Mouse (Mus musculus) neural tube, embryonic 15.5 days (tissue): ENCODE data around the gene Tas1r1. TPM values are rescaled to one million over a fixed set of nuclear protein-coding genes. Genes with fewer than 3 reads are reported as not detected.
A peak's percentile ranks its signal among the peaks of the same experiment; 100 is the strongest.

Experiments
- ATAC-seq: fragments of 200-750 bp; cut with Nextera tagmentation; 2 replicates; pipeline ENCODE4 v1.8.0; 2017; ENCODE audit warnings: mild to moderate bottlenecking, moderate TSS enrichment, moderate library complexity; ENCODE audit not compliant: low FRiP score
- H3K27ac ChIP-seq: fragments of 300-500 bp; sonication (generic); replicated peaks from 2 replicates; pipeline ENCODE4 v1.5.1; 2015; ENCODE audit warnings: mild to moderate bottlenecking, inconsistent platforms
- H3K27me3 ChIP-seq: fragments of 300-500 bp; sonication (generic); replicated peaks from 2 replicates; pipeline ENCODE4 v1.6.1; 2015; ENCODE audit warnings: inconsistent platforms
- H3K36me3 ChIP-seq: fragments of 300-500 bp; sonication (generic); 2 replicates; pipeline ENCODE4 v1.6.1; 2015; ENCODE audit warnings: inconsistent platforms
- H3K4me1 ChIP-seq: fragments of 300-500 bp; sonication (generic); 2 replicates; pipeline ENCODE4 v1.6.1; 2015; ENCODE audit warnings: inconsistent platforms
- H3K4me2 ChIP-seq: fragments of 300-500 bp; sonication (generic); 2 replicates; pipeline ENCODE4 v1.6.1; 2015; ENCODE audit warnings: inconsistent platforms, mild to moderate bottlenecking, moderate library complexity
- H3K4me3 ChIP-seq: fragments of 300-500 bp; sonication (generic); replicated peaks from 2 replicates; pipeline ENCODE4 v1.5.1; 2015; ENCODE audit warnings: mild to moderate bottlenecking, inconsistent platforms
- H3K9ac ChIP-seq: fragments of 300-500 bp; sonication (generic); replicated peaks from 2 replicates; pipeline ENCODE4 v1.6.1; 2015; ENCODE audit warnings: mild to moderate bottlenecking, inconsistent platforms
- H3K9me3 ChIP-seq: fragments of 300-500 bp; sonication (generic); replicated peaks from 2 replicates; pipeline ENCODE4 v1.6.1; 2016; ENCODE audit warnings: inconsistent platforms
- WGBS: fragments of 180-500 bp; shearing (Covaris S2); methylation state at CpG from one replicate; pipeline ENCODE4 v1.1.7; 2015; ENCODE audit warnings: mixed read lengths; 5-methylcytosine and 5-hydroxymethylcytosine counted together
- polyA plus RNA-seq: library from polyadenylated mRNA; unstranded; fragments of >200 nt; fragmentation: Nextera tagmentation; extraction: Ambion mirVana; gene quantifications from 2 replicates; pipeline ENCODE4 v1.2.1, GENCODE M21; 2015

Gene Tas1r1
- polyA plus RNA-seq, 1 experiment from 2014 or later, result 2.2 TPM

DNA sequence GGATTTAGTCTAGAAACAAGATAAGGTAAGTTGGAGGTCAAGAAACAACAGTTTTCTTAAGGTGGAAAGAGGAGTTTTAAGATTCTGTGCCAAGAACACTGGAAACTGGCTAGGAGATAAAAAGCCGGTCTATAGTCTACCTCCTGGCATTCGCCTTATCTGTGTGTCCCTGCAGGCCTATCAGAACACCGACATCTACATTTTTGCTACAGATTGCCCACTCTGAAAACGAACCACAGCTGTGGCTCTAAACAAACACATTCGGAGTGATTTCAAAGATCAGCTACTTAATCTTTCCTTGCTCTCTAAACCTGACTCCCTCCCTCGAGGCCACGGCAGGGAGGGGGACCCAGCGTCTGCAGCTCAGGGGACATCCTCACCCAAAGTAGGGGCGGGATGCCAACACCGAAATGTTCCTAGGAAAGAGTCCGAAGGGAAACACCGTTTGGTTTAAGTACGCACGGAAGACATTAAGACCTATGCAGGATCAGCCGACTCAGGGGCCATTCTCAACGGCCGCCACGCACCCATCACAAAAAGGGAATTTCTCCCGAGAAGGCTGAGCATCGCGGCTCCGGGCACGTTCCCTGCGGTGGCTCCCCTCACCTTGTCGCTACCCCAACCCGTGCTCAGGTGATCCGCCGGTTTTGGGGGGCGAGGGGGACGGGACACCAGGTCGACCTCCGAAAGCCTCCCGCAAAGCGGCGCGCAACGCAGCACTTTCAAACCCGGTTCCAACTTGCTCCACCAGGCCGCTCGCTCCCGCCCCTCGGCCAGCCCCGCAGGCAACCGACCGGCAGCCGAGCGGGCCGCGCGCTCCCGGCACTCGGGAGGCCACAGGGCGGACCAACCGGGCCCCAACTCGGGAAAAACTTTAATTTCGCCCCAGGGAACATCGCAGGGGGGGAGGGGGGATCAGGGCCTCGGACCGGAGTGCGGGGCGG lies 43.9 kb downstream of the Tas1r1 start:
- Histone ChIP-seq H3K4me1 (peaks cover 30% of the 10 kb centered on the region), H3K27ac (peak overlapping the region; percentile 81), H3K9ac (peak overlapping the region; percentile 90), H3K36me3 (peaks cover 32% of the 10 kb centered on the region), H3K4me2 (peak overlapping the region; percentile 90), H3K9me3 (no peaks in the 10 kb centered on the region), H3K4me3 (peak overlapping the region; percentile 98), H3K27me3 (no peaks in the 10 kb centered on the region)
- no peak for ATAC-seq
- WGBS, result 1% methylated on average over 59 of the region's 61 CpGs

DNA sequence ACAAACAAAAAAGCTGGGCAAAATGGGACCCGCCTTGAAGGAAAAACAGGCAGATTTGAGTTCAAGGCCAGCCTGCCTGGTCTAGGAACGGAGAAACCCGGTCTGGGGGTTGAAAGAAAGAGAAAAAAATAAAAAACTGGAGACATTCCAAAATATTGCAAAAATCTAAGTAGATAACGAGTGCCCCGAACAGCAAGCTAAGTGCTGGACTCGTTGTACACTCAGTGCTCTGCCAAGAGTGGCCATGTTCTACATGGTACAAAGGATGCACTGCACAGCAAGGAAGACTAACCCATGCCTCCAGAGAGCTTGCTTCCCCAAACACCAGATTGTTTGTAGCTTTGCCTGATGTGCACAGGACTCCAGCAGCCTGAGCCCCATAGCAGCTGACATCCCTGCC lies 45.3 kb downstream of the Tas1r1 start:
- 91% methylated on average over 6 of the region's 6 CpGs for WGBS

DNA sequence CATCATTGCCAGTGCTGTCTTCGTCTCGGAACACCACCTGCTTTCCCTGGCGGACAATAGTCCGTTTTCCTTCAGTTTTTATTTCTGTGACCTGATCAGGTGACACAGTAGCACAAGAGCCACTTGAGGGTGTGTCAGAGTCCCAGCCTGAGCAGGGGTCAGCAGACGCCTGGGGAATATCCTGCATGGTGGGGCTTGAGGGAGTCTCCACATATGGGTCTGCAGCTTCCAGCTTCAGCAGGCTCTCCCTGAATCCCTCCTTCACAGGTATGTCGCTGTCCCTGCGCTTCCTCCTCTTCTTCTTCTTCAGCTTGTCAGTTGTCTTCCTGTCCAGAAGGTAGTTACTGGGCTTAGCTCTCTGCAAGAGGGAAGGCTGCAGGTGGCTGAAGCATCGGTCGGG lies 46.3 kb downstream of the Tas1r1 start:
- 95% methylated on average over 9 of the region's 9 CpGs for WGBS
- H3K4me2 ChIP-seq, result no peak overlapping the region
- no peak overlapping the region for H3K27ac ChIP-seq
- H3K4me1 ChIP-seq, result peaks cover 37% of the 10 kb centered on the region
- H3K36me3 ChIP-seq, result peaks cover 32% of the 10 kb centered on the region
- H3K4me3 ChIP-seq, result no peak overlapping the region
- no peak for ATAC-seq
- no peaks in the 10 kb centered on the region for H3K27me3 ChIP-seq
- H3K9ac ChIP-seq, result no peak overlapping the region
- no peaks in the 10 kb centered on the region for H3K9me3 ChIP-seq

More for the DNA sequence above, 45.3 kb downstream of the Tas1r1 start:
- no peaks in the 10 kb centered on the region for H3K9me3 ChIP-seq
- peaks cover 32% of the 10 kb centered on the region for H3K36me3 ChIP-seq
- H3K27ac ChIP-seq, result no peak overlapping the region
- H3K4me2 ChIP-seq, result peak overlapping the region; percentile 90; the same call in 1 of the 2 replicates
- no peak overlapping the region for H3K9ac ChIP-seq
- H3K4me3 ChIP-seq, result no peak overlapping the region
- peaks cover 35% of the 10 kb centered on the region for H3K4me1 ChIP-seq
- ATAC-seq, result no peak
- no peaks in the 10 kb centered on the region for H3K27me3 ChIP-seq

DNA sequence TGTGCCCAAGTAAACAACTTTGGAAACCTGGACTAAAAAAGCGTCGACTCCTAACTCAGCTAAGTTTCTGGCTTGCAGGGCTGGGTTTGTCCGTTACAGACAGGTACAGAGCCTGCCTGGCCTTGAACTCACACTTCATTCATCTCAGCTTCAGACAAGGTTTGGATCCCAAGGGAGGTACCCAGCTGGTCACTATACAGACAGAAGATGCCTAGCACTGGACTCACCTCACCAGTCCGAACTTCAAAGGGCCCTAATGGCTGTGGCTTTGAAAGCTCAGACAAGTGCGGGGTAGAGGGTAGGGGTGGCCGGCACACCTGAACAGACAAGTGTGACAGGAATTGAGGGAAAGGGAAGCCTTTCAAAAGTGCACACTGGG lies 49.3 kb downstream of the Tas1r1 start:
- H3K36me3 ChIP-seq, result peaks cover 32% of the 10 kb centered on the region
- peak; percentile 3; the same call in 1 of the 2 replicates for ATAC-seq
- peak overlapping the region; percentile 77 for H3K4me2 ChIP-seq
- peak overlapping the region; percentile 92 for H3K9ac ChIP-seq
- peaks cover 40% of the 10 kb centered on the region for H3K4me1 ChIP-seq
- no peaks in the 10 kb centered on the region for H3K9me3 ChIP-seq
- H3K27ac ChIP-seq, result peak overlapping the region; percentile 87
- H3K4me3 ChIP-seq, result peak overlapping the region; percentile 87
- 33% methylated on average over 6 of the region's 6 CpGs for WGBS
- no peaks in the 10 kb centered on the region for H3K27me3 ChIP-seq

DNA sequence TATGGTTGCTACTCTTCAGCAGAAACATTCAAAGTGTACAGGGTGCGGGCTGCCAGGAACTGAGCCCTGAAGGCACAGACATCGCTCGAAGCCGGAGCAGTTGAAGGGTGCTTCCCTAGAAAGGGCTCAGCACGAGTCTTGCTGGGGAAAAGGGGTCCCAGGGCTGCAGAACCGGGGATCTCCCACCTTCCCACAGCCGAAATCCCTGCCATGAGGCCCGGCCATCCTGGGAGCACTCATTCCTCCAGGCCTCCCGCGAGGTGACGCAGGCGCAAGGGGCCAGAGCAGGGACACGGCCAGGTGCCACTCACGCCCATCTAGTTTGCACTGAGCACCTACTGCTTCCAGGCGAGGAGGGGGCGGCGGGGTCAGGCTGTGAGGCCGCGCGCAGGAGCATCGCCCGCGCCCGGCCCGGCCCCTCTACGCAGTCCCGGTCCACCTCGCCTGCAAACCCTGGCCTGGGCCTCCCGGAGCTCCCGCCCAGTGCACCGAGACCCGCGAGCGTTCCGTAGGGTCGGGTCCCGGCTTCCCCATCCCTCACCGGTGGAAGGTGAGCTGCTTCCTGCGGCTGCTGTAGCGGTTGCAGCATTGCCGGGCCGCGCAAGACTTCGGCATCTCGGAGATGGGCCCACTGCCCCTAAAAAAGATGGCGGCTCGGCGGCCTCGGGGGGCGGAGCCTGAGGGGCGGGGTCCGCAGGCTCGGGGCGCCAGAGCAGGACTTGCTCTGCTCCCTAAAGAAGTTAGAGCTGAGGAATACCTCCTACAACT lies 49.8 kb downstream of the Tas1r1 start, which contains the start of gene Thap3:
TSS of gene Thap3 (minus strand) at position 656 of the 768 bp plus-strand sequence.
- H3K27ac ChIP-seq, result peak within 1 kb of the TSS; percentile 87

DNA sequence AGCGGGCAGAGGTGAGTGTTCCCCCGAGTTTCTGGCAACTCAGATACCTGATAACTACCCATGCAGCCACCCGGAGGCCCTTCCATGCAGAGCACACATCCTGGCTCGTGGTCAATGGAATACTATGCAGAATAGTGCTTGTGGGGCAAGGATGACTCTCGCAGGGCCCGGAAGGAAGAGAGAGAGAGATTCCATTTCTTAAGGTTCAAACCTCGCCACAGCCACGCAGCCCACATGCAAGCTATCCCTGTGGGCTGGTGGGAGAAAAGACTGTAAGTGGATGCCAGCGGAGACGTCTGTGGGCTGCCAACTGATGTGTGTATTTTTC lies 50.4 kb downstream of the Tas1r1 start:
- H3K9me3 ChIP-seq, result no peaks in the 10 kb centered on the region

More for the DNA sequence above, 49.8 kb downstream of the Tas1r1 start, which contains the start of gene Thap3:
- Histone ChIP-seq H3K4me3 (peak within 1 kb of the TSS; percentile 87), H3K4me2 (peak within 1 kb of the TSS; percentile 77), H3K9me3 (no peaks in the 10 kb centered on the region), H3K9ac (peak within 1 kb of the TSS; percentile 92), H3K36me3 (peaks cover 33% of the 10 kb centered on the region), H3K27me3 (no peaks in the 10 kb centered on the region), H3K4me1 (peaks cover 34% of the 10 kb centered on the region)
- ATAC-seq, result peak; percentile 83
- WGBS, result under 1% methylated on average over 52 of the region's 54 CpGs

DNA sequence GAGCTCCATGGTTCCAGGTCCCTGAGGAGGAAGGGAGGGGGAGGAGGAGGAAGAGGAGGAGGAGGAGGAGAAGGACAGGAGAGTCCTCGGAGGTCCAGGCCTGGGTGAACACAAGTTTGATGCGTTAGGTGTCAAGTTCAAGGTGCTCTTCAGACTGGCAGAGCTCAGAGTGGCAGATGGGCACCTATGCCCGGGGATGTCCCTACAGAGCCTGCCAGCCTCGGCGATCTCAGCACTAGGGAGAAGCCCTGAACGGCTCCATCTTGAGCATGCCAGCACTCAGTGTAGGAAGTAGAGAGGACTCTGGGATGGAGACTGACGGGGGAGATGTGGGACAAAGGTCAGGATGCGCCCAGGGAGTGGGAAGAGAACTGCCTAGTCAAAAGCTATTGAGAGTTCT lies 51.7 kb downstream of the Tas1r1 start:
- Histone ChIP-seq H3K9ac (no peak overlapping the region), H3K27ac (no peak overlapping the region), H3K4me2 (peak overlapping the region; percentile 6; the same call in 1 of the 2 replicates), H3K36me3 (peaks cover 33% of the 10 kb centered on the region), H3K4me3 (no peak overlapping the region), H3K9me3 (no peaks in the 10 kb centered on the region), H3K27me3 (no peaks in the 10 kb centered on the region), H3K4me1 (peaks cover 29% of the 10 kb centered on the region)
- ATAC-seq, result no peak
- WGBS, result 63% methylated on average over 8 of the region's 8 CpGs

More for the DNA sequence above, 50.4 kb downstream of the Tas1r1 start:
- Histone ChIP-seq H3K36me3 (peaks cover 37% of the 10 kb centered on the region), H3K4me1 (peaks cover 29% of the 10 kb centered on the region), H3K4me2 (peak overlapping the region; percentile 77), H3K9ac (peak overlapping the region; percentile 92), H3K27ac (peak overlapping the region; percentile 87), H3K4me3 (peak overlapping the region; percentile 87), H3K27me3 (no peaks in the 10 kb centered on the region)
- no peak for ATAC-seq
- whole genome bisulfite sequencing, result 27% methylated on average over 10 of the region's 10 CpGs

DNA sequence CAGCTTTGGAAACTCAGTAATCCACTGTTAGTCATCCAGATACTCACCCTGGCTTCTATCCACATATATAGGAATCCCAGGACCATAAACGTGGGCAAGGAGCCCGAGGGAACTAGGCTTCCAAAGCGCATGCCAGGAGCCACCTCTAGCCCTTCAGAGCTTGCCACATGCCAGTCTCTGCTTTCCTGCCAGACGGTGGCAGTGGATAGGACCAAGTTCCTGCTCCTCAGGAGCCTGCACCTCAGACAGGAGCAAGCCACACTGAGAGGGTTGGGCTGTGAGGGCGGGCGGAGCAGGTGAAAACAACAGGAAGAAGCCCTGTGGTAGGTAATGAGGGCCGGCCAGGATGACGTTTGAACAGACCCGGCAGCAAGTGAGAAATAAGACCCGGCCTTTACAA lies 52.5 kb downstream of the Tas1r1 start:
- H3K4me2 ChIP-seq, result no peak overlapping the region
- H3K4me1 ChIP-seq, result peaks cover 32% of the 10 kb centered on the region
- H3K9ac ChIP-seq, result 0 out of 2 replicates have a peak overlapping the region, but pooled peaks have one; percentile 26
- H3K36me3 ChIP-seq, result peaks cover 29% of the 10 kb centered on the region
- WGBS, result 26% methylated on average over 10 of the region's 10 CpGs
- no peak overlapping the region for H3K4me3 ChIP-seq
- H3K9me3 ChIP-seq, result no peaks in the 10 kb centered on the region
- no peak overlapping the region for H3K27ac ChIP-seq
- H3K27me3 ChIP-seq, result no peaks in the 10 kb centered on the region
- no peak for ATAC-seq

DNA sequence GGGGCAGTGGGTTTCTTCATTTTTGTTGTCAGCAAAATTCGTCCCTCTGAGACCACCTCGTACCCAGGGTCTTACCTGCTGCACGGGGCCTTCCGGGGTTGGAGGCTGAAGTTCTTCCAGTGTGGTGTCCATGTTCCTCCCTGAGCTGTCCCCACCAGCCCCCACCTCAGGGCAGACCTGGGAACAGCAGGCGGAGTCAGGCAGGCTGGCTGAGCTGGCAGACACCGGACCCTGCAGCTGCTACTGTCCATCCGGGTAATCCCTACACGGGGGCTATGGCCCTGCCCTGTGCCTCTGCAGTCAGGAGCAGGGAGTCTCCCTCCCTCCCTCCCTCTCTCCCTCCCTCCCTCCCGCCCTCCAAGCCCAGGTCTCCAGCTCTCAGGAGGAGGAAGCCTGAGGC lies 54.8 kb downstream of the Tas1r1 start:
- Histone ChIP-seq H3K9me3 (no peaks in the 10 kb centered on the region), H3K4me1 (peaks cover 28% of the 10 kb centered on the region), H3K9ac (no peak overlapping the region), H3K27me3 (no peaks in the 10 kb centered on the region), H3K27ac (no peak overlapping the region), H3K36me3 (peaks cover 25% of the 10 kb centered on the region), H3K4me2 (no peak overlapping the region), H3K4me3 (no peak overlapping the region)
- no peak for ATAC-seq
- 43% methylated on average over 8 of the region's 9 CpGs for whole genome bisulfite sequencing

DNA sequence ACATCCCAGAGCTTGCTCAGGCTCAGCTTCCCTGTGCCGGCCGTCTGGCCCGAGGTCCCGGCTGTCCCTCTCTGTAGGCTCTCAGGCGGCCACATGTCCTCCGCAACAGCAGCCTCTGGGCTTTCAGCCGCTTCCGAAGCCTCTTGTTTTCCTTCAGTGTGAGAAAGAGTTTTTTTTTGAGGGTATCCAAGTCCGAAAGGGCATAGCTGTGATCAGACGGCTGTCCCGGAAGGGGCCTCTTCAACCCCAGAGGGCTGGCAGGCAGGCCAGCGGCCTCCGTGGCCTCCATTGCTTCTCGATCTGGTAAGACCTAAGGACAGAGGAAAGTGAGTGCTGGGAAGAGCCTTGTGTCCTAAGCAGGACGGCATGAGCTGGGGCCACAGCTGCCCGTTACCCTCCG lies 55.3 kb downstream of the Tas1r1 start:
- ATAC-seq, result no peak
- Histone ChIP-seq H3K4me3 (no peak overlapping the region), H3K36me3 (peaks cover 25% of the 10 kb centered on the region), H3K27me3 (no peaks in the 10 kb centered on the region), H3K4me2 (no peak overlapping the region), H3K9me3 (no peaks in the 10 kb centered on the region), H3K4me1 (peaks cover 28% of the 10 kb centered on the region), H3K27ac (no peak overlapping the region), H3K9ac (no peak overlapping the region)
- WGBS, result 74% methylated on average over 17 of the region's 17 CpGs

DNA sequence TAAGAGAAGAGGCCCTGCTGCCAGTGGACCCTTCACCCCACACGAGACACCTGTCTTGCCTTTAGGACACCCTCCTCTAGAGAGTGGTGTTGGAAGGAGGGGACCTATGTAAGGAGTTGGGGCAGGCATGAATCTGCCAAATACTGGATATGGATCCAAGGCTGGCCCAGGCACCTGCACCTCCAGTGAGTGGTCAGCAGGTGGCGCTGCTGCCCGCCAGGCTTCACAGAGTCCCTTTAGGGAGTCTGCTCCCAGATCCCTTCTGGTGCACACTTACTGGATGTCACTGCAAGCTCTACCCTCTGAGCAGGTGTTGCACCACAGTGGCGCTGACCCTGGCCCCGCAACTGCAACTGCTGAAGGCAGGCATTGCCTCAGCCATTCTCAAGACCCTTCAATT lies 57.0 kb downstream of the Tas1r1 start:
- Histone ChIP-seq H3K36me3 (peaks cover 31% of the 10 kb centered on the region), H3K9me3 (no peaks in the 10 kb centered on the region), H3K4me3 (no peak overlapping the region), H3K4me2 (no peak overlapping the region), H3K4me1 (peaks cover 14% of the 10 kb centered on the region), H3K27me3 (no peaks in the 10 kb centered on the region), H3K27ac (no peak overlapping the region; the same call in 1 of the 2 replicates), H3K9ac (no peak overlapping the region)
- 9% methylated on average over 5 of the region's 5 CpGs for WGBS
- ATAC-seq, result peak; percentile 58; the same call in 1 of the 2 replicates
